Mouse (Mus musculus) CD4-positive, CD25-positive, alpha-beta regulatory T cell, adult 4 months (primary cell): ENCODE results near the gene Ptpn12. TPM values are rescaled to one million over a fixed set of nuclear protein-coding genes. Genes with fewer than 3 reads are reported as not detected.
"Not testable (repeated sequence)": the region's sequence is repeated elsewhere in the genome, so short reads cannot be mapped to it uniquely, and the experiment has no call there.

ENCODE experiments used
- ATAC-seq: one replicate; pipeline ENCODE4 v1.8.0; 2017
- polyA plus RNA-seq, 2 experiments: library from polyadenylated mRNA; unstranded; fragments of 100-300 nt; shearing (Covaris generic); gene quantifications; one replicate each; pipeline ENCODE4 v1.2.1; 2017

The Ptpn12 gene
- polyA plus RNA-seq, 2 experiments from 2014 or later: 8.1 to 10.0 TPM

DNA sequence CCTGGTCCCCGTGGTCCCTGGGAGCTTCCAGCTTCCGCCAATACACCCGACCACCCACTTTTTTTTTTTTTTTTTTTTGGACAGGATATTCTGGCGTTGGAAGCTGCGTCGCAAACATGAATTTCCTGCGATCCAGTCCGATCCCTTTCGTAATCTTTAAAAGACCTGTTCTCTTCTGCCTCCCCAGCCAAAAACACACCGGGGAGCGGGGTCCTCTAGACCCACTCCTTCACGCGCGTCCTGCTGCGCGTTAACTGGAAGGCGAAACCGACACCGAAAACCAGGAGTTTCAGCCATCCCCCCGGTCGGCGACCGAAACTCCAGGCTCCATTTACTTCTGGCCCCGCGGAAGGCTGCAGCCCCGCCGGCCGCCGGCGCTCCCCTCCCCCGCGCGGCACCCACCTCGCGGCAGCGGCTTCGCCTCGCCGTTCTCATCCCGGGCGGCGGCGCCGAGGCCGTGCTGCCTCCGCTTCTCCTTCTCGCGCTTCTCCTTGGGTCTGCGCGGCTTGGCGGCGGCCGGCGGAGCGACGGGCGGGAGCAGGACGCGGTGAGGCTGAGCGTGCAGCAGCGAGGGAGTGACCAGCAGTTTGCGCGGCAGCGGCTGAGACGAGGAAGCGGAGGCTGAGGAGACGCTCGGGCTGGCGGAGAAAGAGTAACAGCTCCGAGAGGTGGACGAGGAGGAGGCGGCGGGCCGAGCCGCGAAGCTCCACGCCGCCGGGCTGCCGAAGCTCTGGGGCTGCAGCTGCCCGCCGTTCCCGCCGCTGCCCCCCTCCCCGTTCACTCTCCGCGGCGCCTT is 104.7 kb downstream of the Ptpn12 start:
- peak; percentile 9 for ATAC-seq

DNA sequence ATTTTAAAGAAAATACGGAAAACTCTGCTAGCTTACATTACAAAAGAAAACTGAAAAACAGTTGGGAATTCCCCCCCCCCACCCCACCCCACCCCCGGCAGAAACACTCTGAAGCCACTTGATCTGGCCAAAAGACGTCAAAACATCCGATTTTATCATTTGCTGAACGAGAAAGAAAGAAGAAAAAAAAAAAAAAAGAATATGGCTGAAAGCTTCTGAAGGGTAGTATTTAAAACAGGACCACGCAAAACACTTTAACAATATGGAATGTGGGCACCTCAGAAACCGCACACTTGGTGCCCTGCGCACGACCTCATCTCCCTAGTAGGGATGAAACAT is 105.2 kb downstream of the Ptpn12 start:
- ATAC-seq: no peak

- no peak for ATAC-seq
These were observed 105.6 kb downstream of the Ptpn12 start for GRCm38 (mm10) chr5:20950093-20950492.

- ATAC-seq: no peak
These were observed 108.8 kb downstream of the Ptpn12 start for GRCm38 (mm10) chr5:20946906-20947305.

- ATAC-seq: peak; percentile 79
These were observed 110.6 kb downstream of the Ptpn12 start for GRCm38 (mm10) chr5:20944961-20945748.

DNA sequence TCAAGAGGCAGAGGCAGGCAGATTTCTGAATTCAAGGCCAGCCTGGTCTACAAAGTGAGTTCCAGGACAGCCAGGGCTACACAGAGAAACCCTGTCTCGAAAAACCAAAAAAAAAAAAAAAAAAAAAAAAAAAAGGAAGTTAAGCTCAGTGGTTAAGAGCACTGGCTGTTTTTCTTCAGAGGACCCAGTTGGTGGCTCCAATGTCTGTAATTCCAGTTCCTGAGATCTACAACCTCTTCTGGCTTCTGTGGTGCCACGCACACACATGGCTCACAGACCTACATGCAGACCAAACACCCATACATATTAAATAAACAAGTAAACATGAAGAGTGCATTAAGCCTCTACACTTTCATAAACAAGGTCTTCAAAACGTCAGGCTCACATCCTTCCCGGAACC is 111.9 kb downstream of the Ptpn12 start:
- ATAC-seq: not testable (repeated sequence)

- ATAC-seq: peak; percentile 6
These were observed 113.2 kb downstream of the Ptpn12 start for GRCm38 (mm10) chr5:20942523-20942922.

DNA sequence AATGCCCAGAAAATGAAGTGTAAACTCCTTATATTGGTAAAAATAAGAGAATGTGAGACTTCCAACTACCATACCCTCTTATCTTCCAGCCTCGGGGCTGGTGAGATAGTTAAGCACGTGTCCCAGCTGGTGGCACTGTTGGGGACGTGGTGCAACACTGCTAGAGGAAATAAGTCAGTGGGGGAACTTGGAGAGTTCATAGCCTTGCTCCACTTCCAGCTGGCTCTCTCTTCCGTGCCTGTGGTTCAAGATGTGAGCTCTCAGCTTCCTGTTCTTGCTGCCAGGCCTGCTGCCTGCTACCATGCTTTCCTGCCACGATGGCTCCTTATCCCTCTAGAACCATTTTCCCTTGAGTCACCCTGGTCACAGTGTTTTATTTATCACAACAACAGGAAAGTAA is 114.5 kb downstream of the Ptpn12 start:
- ATAC-seq: peak; percentile 63

DNA sequence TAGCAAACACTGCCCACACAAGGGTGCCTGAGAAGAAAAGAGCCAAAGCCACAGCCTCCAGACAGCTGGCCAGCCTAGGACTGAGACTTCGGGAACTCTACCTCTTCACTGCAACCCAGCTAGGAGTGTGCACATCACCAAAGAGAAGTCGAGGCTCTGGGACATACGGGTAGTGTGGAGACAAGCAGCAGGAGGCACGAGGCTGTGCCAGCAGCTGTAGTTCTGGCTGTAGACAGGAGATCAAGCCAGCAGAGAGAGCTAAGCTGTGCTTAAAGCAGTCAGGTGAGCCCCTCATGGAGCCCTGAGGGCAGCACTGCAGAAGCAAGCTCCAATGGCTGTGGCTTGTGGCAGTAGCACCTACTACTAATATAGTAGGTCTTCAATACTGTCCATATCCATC is 115.0 kb downstream of the Ptpn12 start:
- ATAC-seq: no peak

DNA sequence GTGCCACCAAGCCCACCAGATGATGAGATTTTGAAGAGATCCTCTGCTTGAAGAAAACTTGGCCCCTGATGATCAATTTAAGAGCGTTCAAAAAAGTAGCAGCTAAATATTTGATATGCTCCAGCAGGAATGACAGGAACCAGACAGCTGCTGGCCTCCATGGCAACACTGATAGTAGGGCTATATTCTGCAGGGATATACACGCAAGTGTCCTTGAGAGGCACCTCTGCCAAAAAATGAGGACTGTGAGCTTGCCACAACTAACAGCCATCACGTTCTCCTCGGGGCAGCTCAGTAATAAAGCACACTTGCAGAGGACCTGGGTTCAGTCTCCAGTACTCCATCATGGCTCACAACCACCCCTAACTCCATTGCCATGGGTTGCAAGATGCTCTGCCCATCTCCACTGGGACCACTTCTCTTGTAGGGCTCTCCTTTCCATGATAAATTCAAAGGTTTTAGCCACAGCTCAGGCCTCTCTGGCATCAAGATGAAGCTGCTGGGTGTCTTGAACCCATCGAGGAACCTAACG is 115.6 kb downstream of the Ptpn12 start:
- ATAC-seq: no peak

DNA sequence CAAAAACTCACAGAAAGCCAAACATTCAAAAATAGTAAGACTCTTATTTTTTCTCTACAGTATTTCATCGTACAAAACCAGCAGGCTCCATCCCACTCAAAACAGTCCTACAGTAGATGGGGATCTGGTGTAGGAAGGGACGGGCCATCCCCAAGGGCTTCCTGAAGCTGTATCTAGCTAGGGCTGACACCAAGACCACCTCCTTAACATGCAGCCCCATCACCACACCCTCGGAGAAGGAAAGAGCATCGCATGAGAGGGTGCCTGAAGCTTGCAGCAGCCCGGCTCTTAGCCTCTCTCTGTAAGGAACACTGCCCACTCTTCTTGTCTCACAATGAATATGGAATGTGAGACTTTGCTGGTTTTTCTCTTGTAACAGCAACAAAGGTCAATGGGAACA is 117.2 kb downstream of the Ptpn12 start:
- ATAC-seq: peak; percentile 12

Other genes starting within 250 kb of the Ptpn12 start
- gene Phtf2, start 173.8 kb downstream of the Ptpn12 start, polyA plus RNA-seq: 10 to 100 TPM; 46.0 to 49.2 TPM
- 10 to 100 TPM; 45.1 to 57.8 TPM for gene Tmem60, start 173.7 kb downstream of the Ptpn12 start, polyA plus RNA-seq
- 10 to 100 TPM; 32.6 to 42.7 TPM for gene Rsbn1l, start 99.5 kb downstream of the Ptpn12 start, polyA plus RNA-seq
- 10 to 100 TPM; 36.4 to 48.7 TPM for gene Gsap, start 130.3 kb upstream of the Ptpn12 start, polyA plus RNA-seq